Mouse (Mus musculus): Measurements from ENCODE around the gene Stk38. TPM values are rescaled to one million over a fixed set of nuclear protein-coding genes. Genes with fewer than 3 reads are reported as not detected.
"Not testable (repeated sequence)": the region's sequence is repeated elsewhere in the genome, so short reads cannot be mapped to it uniquely, and the experiment has no call there.

Gene Stk38
- total and polyA plus RNA-seq, 3 experiments: 29.0 to 56.4 (median 56.0) TPM

DNA sequence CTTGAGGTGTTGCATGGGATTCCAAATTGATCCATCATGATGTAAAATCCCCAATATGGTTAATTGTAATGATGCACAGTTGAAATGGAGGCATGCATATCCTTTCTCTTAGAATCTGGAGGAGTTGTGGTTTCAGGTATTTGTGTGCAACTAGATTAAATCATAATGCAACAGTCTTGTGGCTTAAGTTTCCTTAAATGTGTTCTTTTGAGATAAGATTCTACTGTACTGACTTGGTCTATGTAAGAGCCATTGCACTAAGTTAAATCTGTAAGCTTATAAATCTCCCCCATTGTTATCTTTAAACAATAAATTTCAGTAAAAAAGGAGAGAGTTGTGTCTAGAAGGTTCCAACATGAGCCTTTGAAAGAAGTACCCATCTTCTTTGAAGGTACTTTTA, 34.8 kb upstream of the Stk38 start:
- Histone ChIP-seq H3K79me2 (replicated peaks; ENCODE audit: control insufficient read depth, extremely low read depth, insufficient read depth, poor library complexity, severe bottlenecking) (peaks cover 44% of the 10 kb centered on the region), H3K4me1 (ENCODE audit: control insufficient read depth in 1 of 2, insufficient read depth in 2 of 2) (peaks cover 8 to 24% of the 10 kb centered on the region in 2 experiments; a peak in 3 of 4 replicates), H3K9me3 (replicated peaks; ENCODE audit: low read length) (no peaks in the 10 kb centered on the region), H3K9ac (ENCODE audit: insufficient read depth, low read depth) (no peak overlapping the region), H3K4me2 (ENCODE audit: insufficient read depth, low read depth, poor library complexity, severe bottlenecking) (no peak overlapping the region), H3K36me3 (replicated peaks in 1 of 2; ENCODE audit: control insufficient read depth in 1 of 2, insufficient read depth in 1 of 2, low read length in 1 of 2) (peaks cover 78 to 84% of the 10 kb centered on the region in 2 experiments), H3K27me3 (replicated peaks) (no peaks in the 10 kb centered on the region), H3K4me3 (replicated peaks in 1 of 3; ENCODE audit: low read depth in 2 of 3, low read length in 2 of 3, poor library complexity in 1 of 3) (no peak overlapping the region), H3K27ac (ENCODE audit: insufficient read depth, low read depth) (no peak overlapping the region)
- dilution Hi-C loops (cut with MboI; ENCODE audit: extremely low pct_ligation_motif_present, extremely low pct_unique_long_range_greater_than_20kb, low sequenced_read_pairs): no loop called here
- in situ Hi-C loops (cut with MboI; ENCODE audit: low pct_ligation_motif_present, low pct_unique_long_range_greater_than_20kb, low sequenced_read_pairs): no loop called here
- no peak for DNase-seq (ENCODE audit: extremely low read depth)
- TF ChIP-seq NELFE (IDR thresholded peaks at IDR 0.05; ENCODE audit: low read depth, low read length) (no peak), SMC3 (IDR thresholded peaks at IDR 0.05; ENCODE audit: low read depth, low read length) (no peak), MAFK (IDR thresholded peaks at IDR 0.05; ENCODE audit: insufficient replicate concordance, low read length) (no peak), CTCF (conservative IDR thresholded peaks at IDR 0.05 in 1 of 2, IDR thresholded peaks at IDR 0.05 in 1 of 2; ENCODE audit: low read depth in 2 of 2, low read length in 2 of 2) (no peak), ELF1 (IDR thresholded peaks at IDR 0.05; ENCODE audit: low read depth, low read length) (no peak), ZKSCAN1 (IDR thresholded peaks at IDR 0.05; ENCODE audit: borderline replicate concordance, low read depth, low read length) (no peak), RCOR1 (conservative IDR thresholded peaks at IDR 0.05; ENCODE audit: low read depth, low read length) (no peak), HCFC1 (IDR thresholded peaks at IDR 0.05; ENCODE audit: low read depth, low read length) (no peak), MXI1 (IDR thresholded peaks at IDR 0.05; ENCODE audit: low read depth, low read length) (no peak), MAX (IDR thresholded peaks at IDR 0.05; ENCODE audit: low read length) (no peak), SIN3A (IDR thresholded peaks at IDR 0.05; ENCODE audit: low read length) (no peak)

DNA sequence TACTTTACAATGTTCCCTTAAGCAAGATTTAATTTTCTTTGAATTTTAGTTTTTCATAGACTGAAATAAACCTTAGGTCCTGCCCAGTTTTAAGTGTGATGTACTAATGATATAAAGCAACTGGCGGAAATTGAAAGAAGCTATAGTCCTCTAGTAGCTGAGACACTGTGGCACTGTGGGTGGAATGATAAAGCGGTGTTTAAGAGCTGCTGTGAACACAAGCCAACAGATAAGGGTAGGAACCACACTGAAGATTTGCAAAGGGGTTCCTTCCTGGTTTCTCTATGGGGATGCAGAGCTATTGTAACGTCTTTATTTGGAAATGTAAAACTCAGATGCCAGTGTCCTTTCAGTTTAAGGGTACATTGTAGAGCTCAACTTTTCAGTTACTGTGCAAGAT, 33.8 kb upstream of the Stk38 start:
- H3K9me3 ChIP-seq (replicated peaks; ENCODE audit: low read length); H3K27me3 ChIP-seq (replicated peaks); dilution Hi-C loops (cut with MboI; ENCODE audit: extremely low pct_ligation_motif_present, extremely low pct_unique_long_range_greater_than_20kb, low sequenced_read_pairs); H3K9ac ChIP-seq (ENCODE audit: insufficient read depth, low read depth); DNase-seq (ENCODE audit: extremely low read depth); H3K4me2 ChIP-seq (ENCODE audit: insufficient read depth, low read depth, poor library complexity, severe bottlenecking); H3K4me3 ChIP-seq (replicated peaks in 1 of 3; ENCODE audit: low read depth in 2 of 3, low read length in 2 of 3, poor library complexity in 1 of 3); in situ Hi-C loops (cut with MboI; ENCODE audit: low pct_ligation_motif_present, low pct_unique_long_range_greater_than_20kb, low sequenced_read_pairs); H3K27ac ChIP-seq (ENCODE audit: insufficient read depth, low read depth): not testable (repeated sequence)
- Histone ChIP-seq H3K36me3 (replicated peaks in 1 of 2; ENCODE audit: control insufficient read depth in 1 of 2, insufficient read depth in 1 of 2, low read length in 1 of 2) (peaks cover 79 to 84% of the 10 kb centered on the region in 2 experiments), H3K4me1 (ENCODE audit: control insufficient read depth in 1 of 2, insufficient read depth in 2 of 2) (peaks cover 9 to 33% of the 10 kb centered on the region in 2 experiments; a peak in 3 of 4 replicates), H3K79me2 (replicated peaks; ENCODE audit: control insufficient read depth, extremely low read depth, insufficient read depth, poor library complexity, severe bottlenecking) (peaks cover 53% of the 10 kb centered on the region)

DNA sequence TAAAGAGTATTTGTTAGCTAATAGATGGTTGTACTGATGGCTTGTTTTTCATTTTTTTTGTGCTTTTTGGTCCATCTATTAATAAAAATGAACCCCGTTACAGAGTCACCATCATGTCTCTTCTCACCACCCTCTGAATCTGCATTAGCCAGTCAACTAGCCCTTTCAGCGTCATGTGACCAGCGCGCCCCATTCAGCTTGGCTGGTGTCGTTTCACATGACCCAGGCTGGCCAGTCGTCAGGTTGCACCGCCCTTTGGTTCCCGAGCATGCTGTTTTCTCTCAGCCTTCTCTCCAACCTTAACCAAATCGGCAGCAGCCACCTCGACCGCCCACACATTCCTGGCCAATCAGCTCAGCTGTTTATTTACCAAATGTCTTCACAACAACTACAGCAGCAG, 31.6 kb upstream of the Stk38 start:
- in situ Hi-C loops (cut with MboI; ENCODE audit: low pct_ligation_motif_present, low pct_unique_long_range_greater_than_20kb, low sequenced_read_pairs): no loop called here
- H3K4me2 ChIP-seq (ENCODE audit: insufficient read depth, low read depth, poor library complexity, severe bottlenecking): no peak overlapping the region
- no peak for TF ChIP-seq MEF2A (IDR thresholded peaks at IDR 0.05; ENCODE audit: borderline replicate concordance, low read depth, low read length)
- peak; percentile 42; the same call in 1 of the 2 replicates for TF ChIP-seq USF2 (conservative IDR thresholded peaks at IDR 0.05; ENCODE audit: low read depth, low read length)
- peak; percentile 23; the same call in 1 of the 2 replicates for TF ChIP-seq POLR2A (IDR thresholded peaks at IDR 0.05; ENCODE audit: low read depth, low read length)
- H3K9ac ChIP-seq (ENCODE audit: insufficient read depth, low read depth): no peak overlapping the region
- H3K9me3 ChIP-seq (replicated peaks; ENCODE audit: low read length): no peaks in the 10 kb centered on the region
- H3K27ac ChIP-seq (ENCODE audit: insufficient read depth, low read depth): no peak overlapping the region
- peaks cover 75% of the 10 kb centered on the region for H3K79me2 ChIP-seq (replicated peaks; ENCODE audit: control insufficient read depth, extremely low read depth, insufficient read depth, poor library complexity, severe bottlenecking)
- no peak for DNase-seq (ENCODE audit: extremely low read depth)
- H3K36me3 ChIP-seq (replicated peaks in 1 of 2; ENCODE audit: control insufficient read depth in 1 of 2, insufficient read depth in 1 of 2, low read length in 1 of 2): peaks cover 63 to 75% of the 10 kb centered on the region in 2 experiments
- peaks cover 9 to 35% of the 10 kb centered on the region in 2 experiments; a peak in 3 of 4 replicates for H3K4me1 ChIP-seq (ENCODE audit: control insufficient read depth in 1 of 2, insufficient read depth in 2 of 2)
- no peaks in the 10 kb centered on the region for H3K27me3 ChIP-seq (replicated peaks)
- dilution Hi-C loops (cut with MboI; ENCODE audit: extremely low pct_ligation_motif_present, extremely low pct_unique_long_range_greater_than_20kb, low sequenced_read_pairs): no loop called here
- H3K4me3 ChIP-seq (replicated peaks in 1 of 3; ENCODE audit: low read depth in 2 of 3, low read length in 2 of 3, poor library complexity in 1 of 3): no peak overlapping the region

All from CH12.LX (cell line).